Mouse (Mus musculus): ENCODE measurements around the gene Cenpi.

Cenpi gene

GRCm38 (mm10) chrX:134362156-134362555 is 54.3 kb downstream of the Cenpi start:
- no peak for DNase-seq (ENCODE audit: low read depth)

- DNase-seq (ENCODE audit: low read depth), result no peak
These were observed 57.5 kb downstream of the Cenpi start for GRCm38 (mm10) chrX:134365421-134365820.

DNA sequence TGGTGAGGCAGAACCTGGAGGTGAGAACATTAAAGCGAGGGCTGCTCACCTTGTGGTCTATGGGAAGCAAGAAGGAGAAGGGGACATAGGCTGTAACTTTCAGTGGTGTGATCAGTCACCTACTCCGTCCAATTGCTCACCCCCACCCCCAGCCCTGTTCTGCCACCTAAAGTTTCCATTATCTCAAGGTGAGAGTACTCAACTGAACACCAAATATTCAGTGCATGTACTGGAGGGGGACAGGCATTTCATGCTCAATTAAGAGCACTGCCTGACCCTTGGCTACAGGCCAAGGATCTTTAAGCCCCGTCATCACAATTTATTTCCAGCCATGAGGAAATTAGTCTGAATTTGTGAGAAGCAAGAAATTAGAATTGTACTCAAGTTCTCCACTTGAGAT is 58.7 kb downstream of the Cenpi start:
- no peak for DNase-seq (ENCODE audit: low read depth)

DNA sequence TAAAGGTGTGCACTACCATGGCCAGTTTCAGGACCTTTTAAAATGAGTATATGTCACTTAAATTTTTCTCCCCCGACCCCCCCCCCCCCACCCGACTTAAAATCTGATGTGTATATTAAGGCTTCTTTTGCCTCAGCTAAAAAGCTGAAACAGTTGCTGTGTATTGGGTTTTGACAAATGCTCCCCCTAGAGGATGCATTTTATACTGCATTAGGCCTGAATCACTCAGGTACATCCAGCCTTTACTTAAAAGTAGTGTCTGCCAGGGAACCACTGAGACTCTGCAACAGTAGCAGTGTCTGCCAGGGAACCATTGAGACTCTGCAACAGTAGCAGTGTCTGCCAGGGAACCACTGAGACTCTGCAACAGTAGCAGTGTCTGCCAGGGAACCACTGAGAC is 63.4 kb downstream of the Cenpi start:
- DNase-seq (ENCODE audit: low read depth), result peak; percentile 46

DNA sequence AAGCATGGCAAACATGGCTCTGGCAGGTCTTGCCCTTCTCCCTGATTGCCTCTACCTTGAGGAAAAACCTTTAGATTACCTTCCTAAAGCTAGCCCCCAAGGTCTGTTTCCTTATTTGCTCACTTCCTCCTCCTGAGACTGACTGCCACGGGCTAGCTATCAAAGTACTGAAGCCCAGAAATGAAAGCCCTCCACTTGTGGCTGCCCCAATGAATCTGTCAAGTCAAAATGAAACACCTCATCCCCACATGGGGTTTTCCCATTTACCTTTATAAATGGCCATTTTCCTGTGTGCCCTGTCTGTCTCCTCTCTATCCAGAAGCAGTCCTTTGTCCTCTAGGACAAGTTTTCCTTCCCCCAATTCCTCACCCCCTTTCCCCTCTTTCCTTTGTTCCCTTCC is 66.3 kb downstream of the Cenpi start:
- DNase-seq (ENCODE audit: low read depth), result no peak

GRCm38 (mm10) chrX:134384896-134385295 is 77.0 kb downstream of the Cenpi start:
- no peak for DNase-seq (ENCODE audit: low read depth)

- DNase-seq (ENCODE audit: low read depth), result no peak
These were observed 91.1 kb downstream of the Cenpi start for GRCm38 (mm10) chrX:134398972-134399371.

DNA sequence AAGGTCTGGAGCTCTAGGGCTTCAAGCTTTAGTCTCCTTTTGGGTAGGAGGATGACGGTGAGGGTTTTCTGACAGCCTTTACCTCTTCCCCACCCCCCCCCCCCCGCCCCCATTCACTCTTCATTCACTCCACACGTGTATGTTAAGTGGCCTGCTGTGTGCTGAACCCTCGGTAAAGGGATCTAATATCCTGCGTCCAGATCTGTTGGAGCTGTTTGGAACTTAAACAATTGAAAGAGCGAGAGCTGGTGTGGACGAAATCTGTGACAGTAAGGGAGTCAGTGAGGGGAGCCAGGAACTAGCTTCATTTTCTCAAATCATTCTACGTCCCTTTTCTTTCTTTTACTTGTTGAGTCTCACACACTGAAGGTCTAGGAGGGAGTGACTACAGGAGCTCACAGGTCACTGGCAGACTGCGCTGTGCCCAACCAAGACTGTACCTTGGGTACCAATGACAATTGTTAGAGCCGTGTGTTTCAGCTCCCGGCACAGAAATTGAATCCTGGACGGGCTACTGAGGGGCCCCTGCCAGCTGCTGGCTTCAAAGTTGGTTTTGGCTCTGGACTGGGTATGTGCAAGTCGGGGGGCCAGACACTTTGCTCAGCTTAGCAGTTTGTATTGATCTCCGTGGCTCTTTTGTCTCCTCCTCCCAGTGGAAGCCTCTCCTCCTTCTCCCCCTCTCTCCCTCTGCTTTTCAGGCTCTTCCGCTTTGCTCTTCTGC is 96.1 kb downstream of the Cenpi start, which contains the start of gene Drp2:
Gene Drp2, plus strand, starts transcription at position 689 of the 721 bp plus-strand sequence.
- DNase-seq (ENCODE audit: low read depth), result peak; percentile 1

DNA sequence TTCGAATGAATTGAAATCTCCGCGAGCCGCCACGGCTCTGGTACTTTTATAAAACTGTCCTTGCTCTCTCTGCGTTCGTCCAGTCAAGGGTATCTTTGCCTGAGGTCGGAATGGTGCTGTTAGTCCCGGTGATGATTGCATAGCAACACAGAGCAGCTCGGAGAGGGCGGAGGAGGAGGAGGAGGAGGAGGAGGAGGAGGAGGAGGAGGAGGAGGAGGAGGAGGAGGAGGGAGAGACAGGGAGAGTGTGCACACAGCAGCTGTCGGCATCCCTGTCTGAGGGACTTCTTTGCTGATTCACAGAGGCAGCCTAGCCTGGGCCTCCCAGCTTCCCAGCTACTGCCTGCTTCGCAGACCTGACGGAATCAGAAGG is 96.7 kb downstream of the Cenpi start:
- no peak for DNase-seq (ENCODE audit: low read depth)

DNA sequence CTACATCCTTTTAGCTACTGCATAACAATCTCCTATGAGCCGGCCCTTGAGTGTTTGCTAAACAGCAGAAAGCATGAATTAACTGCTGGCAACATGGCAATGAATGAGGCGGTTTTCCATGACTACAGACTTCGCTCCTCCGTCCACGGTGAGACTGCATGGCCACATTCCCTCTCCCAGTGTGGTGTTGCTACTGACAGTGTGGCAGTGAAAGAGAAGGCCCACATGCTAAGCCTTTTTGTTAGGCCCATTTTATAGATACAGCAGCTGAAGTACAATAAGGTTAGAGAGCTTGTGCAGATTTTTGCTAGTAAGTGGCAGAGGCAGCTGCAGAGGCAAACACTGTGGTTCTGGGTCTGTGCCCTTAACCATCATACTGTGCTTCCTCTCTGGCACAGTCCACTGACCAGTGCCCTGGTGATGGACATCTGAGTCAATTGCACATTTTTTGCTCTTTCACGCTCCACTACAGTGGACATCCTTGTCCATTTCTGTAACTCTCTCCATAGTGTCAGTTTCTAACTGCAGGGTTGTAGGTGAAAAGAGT is 101.5 kb downstream of the Cenpi start:
- no peak for DNase-seq (ENCODE audit: low read depth)

DNA sequence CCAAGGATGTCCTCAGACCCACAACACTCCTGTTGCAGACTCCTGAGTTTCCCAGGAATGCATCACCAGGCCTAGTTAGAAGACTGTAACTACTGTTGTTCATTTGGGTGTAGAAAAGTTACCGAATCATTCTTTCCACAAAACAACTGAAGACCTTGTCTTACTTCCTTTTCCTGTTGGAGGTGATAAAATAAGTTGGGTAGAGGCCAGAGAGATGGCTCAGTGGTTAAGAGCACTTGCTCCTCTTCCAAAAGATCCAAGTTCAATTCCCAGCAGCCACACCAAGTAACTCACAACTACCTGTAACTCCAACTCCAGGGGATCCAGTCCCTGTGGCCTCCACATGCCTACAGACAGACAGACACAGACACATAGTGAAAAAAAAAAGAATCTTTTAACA is 104.2 kb downstream of the Cenpi start:
- no peak for DNase-seq (ENCODE audit: low read depth)
